Mouse (Mus musculus) layer of hippocampus, adult 2 months (tissue): ENCODE measurements at regions not wholly inside any gene's neighbourhood (a gene's known extent, or its start where the extent isn't known, plus 50 kb on each side); places are given as distances from the start of the nearest gene placed in this dataset.
"Not testable (repeated sequence)": the region's sequence is repeated elsewhere in the genome, so short reads cannot be mapped to it uniquely, and the experiment has no call there.

Experiments used
- DNase-seq, 2 experiments: peaks; one replicate each; pipeline ENCODE4 v3.0.0; 2022; ENCODE audit warnings: low spot score in 2 of 2
- H3K27ac ChIP-seq: fragments of 200-600 bp; 2 replicates; pipeline ENCODE4 v1.8.1; 2022
- H3K4me3 ChIP-seq: fragments of 200-600 bp; 2 replicates; pipeline ENCODE4 v1.8.1; 2022; ENCODE audit warnings: mild to moderate bottlenecking
- CTCF ChIP-seq: fragments of 200-600 bp; conservative IDR thresholded peaks from 2 replicates; pipeline ENCODE4 v1.8.1; 2022; ENCODE audit warnings: antibody characterized with exemption, mild to moderate bottlenecking, moderate library complexity

DNA sequence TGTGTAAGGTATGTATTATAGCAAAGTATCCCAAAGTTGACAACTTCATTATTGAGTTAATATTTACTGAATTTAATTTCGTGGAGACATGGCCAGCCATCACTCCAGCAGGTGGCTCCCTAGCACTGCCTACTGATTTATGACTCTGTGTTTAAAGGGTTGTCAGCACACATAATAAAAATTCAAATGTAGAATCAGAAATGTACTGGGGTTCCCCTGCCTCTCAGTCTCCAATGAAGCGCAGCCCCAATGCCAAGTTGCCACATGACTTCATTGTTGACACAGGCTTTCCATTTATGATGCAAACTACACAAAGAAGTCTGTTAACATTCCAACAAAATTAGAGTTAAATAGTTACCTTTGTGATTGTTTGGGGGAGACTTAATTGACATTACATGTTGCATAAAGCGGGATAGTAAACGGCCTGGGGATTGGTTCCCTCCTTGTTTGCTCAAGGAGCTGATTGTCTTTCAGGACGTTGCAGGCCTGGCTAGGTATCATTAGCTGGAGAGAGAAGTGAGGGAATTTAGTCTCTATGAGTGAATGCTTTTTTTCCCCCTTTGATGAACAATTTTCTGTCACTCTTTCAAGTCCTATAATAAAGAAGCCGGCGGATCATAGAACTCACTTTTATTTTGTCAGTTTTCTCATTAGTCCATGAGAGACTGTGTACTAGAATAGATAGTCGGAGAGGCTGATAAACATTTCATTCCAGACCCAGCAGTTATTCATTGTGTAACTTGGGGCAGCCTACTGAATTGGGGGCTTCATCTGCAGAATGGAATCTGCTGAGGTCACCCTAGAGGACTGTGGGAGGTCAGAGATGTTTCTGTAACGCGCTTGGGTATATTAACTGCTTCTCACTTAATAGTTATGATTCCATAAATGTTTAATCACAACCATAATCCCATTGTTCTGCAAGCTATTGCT is 287.9 kb downstream of the Kif2b start:
- DNase-seq: peak; percentile 34 to 70
- Histone ChIP-seq H3K27ac (no peak overlapping the region), H3K4me3 (no peak overlapping the region)
- peak; percentile 84 for TF ChIP-seq CTCF

DNA sequence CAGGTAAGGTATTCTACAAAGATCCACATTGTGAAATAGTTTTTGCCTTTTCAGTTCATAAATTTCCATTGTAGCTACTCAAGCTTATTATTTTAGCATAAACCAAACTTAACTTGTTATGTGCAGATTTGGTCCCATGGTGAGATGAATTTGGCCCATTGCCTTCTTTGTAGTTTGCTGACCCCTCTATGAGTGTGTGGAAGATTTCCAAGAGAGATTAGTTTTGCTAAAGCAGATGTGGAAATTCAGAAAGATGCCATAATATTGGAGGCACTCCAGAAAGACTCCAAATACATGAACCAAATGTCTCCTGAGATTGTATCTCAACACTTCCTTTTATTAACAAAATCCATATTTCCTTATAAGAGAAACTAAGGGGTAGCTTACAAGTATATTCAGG is 291.0 kb downstream of the Kif2b start:
- DNase-seq: no peak

GRCm38 (mm10) chr11:91262216-91262615 is 315.1 kb downstream of the Kif2b start:
- Histone ChIP-seq H3K4me3 (no peak overlapping the region), H3K27ac (no peak overlapping the region)
- no peak for DNase-seq
- TF ChIP-seq CTCF: no peak

More for the DNA sequence above, 291.0 kb downstream of the Kif2b start:
- no peak for TF ChIP-seq CTCF
- H3K4me3 ChIP-seq: no peak overlapping the region
- no peak overlapping the region for H3K27ac ChIP-seq

DNA sequence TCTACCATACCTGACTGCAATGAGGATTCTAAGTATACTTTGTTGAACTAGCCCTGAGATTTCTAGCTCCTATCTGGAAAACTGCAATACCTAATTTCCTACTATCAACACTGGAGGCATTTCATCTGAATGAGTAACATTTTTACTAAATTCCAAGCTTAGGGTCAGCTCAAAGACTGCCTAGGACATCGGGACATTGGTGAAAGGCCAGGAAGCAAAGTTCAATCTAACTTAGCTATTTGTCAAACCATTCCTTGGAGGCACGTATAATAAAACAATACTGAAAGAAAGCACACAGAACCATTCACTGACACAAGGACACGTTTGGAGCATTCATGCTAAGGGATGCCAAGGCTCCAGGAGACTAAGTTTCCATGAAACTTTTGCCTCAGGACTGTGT is 335.3 kb downstream of the Kif2b start:
- not testable (repeated sequence) for DNase-seq, H3K27ac ChIP-seq, H3K4me3 ChIP-seq

DNA sequence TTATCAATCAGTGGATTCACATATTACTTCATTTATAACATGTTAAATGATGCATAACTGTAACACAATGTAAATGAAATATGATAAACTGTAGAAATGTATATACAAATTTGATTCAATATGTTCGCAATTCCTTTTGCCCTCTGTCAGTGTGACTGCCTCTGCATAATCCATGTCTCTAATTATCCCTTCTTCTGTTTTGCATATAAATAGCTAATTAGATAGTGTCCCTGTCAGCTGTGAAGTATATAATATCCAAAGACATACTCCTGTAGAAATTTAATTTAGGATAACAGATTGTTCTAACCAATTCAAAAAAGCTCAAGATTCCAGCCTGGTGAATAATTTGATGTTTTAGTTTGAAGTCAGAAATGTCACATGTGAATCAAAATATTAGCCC is 361.2 kb downstream of the Kif2b start:
- H3K4me3 ChIP-seq: no peak overlapping the region
- no peak for TF ChIP-seq CTCF
- H3K27ac ChIP-seq: no peak overlapping the region
- no peak for DNase-seq

DNA sequence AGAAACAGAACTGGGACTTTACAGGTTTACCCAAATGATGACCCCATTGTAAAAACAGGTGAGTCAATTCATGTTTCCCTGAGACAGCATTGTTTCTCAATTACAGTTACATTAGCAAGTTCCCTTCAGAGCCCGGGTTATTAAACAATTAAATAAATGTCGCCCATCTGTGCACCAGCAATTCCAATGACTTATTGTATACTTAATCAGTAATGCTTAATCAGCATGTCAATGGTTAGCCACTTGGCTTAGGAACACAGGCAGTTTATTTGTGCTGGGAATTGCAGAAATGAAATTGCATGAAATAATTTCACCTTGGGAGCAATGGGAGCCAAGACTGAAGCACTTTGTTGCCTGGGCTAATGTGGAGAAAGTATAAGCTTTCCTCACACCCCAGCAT is 364.3 kb downstream of the Kif2b start:
- no peak for DNase-seq
- no peak for TF ChIP-seq CTCF
- no peak overlapping the region for H3K4me3 ChIP-seq

GRCm38 (mm10) chr11:91206470-91206869 is 370.9 kb downstream of the Kif2b start:
- Histone ChIP-seq H3K4me3 (no peak overlapping the region), H3K27ac (no peak overlapping the region)
- no peak for DNase-seq
- no peak for TF ChIP-seq CTCF

More for the DNA sequence above, 364.3 kb downstream of the Kif2b start:
- no peak overlapping the region for H3K27ac ChIP-seq

- Histone ChIP-seq H3K27ac (no peak overlapping the region), H3K4me3 (no peak overlapping the region)
- DNase-seq: no peak
- no peak for TF ChIP-seq CTCF
Observed at GRCm38 (mm10) chr11:91204416-91204815, 372.9 kb downstream of the Kif2b start.

DNA sequence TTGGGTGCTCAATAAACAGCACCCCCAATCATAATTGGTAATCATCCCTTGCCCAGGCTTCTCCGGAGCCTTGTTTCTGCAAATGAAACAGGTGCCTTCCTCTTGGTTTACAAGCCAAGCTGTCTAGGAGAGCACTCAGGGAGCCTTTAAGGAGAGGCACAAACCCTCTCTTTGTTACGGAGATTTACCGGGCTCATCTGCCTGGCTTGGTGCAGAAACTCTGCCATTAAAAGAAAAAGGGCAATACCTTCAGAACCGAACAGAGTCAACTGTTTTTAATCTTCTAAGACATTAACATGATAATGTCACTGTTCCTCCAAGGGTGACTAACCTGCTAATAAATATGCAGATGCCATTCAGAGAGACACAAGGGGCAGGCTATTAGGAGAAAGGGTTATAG is 380.5 kb downstream of the Kif2b start:
- DNase-seq: no peak
- Histone ChIP-seq H3K4me3 (no peak overlapping the region), H3K27ac (no peak overlapping the region)
- TF ChIP-seq CTCF: no peak

- no peak for TF ChIP-seq CTCF
- no peak overlapping the region for H3K4me3 ChIP-seq
- no peak for DNase-seq
Observed at GRCm38 (mm10) chr11:91196351-91196750, 381.0 kb downstream of the Kif2b start.

DNA sequence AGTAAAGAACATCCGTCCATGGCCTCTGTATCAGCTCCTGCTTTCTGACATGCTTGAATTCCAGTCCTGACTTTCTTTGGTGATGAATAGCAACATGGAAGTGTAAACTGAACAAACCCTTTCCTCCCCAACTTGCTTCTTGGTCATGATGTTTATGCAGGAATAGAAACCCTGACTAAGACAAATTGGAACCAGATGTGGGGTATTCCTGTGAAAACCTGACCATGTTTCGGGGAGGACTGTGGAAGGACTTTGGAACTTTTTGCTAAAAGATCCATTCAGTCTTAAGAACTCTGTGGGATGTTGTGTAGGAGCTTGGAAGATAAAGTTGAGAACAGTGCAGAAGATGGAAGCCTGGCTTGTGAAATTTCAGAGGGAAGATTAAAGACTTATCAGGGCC is 410.0 kb downstream of the Kif2b start:
- not testable (repeated sequence) for DNase-seq, H3K4me3 ChIP-seq, H3K27ac ChIP-seq

More at GRCm38 (mm10) chr11:91196351-91196750, 381.0 kb downstream of the Kif2b start:
- no peak overlapping the region for H3K27ac ChIP-seq

- no peak overlapping the region for H3K4me3 ChIP-seq
- DNase-seq: no peak
- no peak for TF ChIP-seq CTCF
- no peak overlapping the region for H3K27ac ChIP-seq
Observed at GRCm38 (mm10) chr11:91133753-91134270, 443.5 kb downstream of the Kif2b start.

DNA sequence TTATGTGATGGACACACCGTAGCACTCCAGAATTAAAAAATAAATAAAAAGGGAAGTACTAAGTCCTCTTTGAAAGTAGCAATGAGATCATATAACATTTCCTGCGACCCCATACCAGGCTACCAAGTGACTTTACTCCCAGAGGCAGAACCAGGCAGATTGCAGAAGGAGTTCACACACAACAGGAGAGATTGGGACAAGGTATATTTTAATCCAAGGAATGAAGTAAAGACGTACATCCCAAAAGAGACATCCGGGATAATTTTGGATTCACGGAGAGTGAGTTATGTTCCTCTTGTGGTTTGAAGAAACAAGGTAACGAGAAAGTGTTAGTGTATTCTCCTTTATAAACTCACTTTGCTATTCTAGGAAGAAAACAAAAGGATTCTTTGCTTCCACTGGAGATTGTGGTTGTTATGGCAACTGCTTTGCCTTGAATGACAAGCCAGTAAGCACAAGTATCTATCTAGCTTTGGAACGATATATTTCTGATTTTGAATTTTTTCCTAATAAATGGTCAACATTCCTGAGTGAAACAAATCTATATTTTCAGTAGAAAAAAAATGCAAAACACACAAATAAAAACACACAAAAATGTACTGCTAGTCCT is 444.5 kb downstream of the Kif2b start:
- Histone ChIP-seq H3K4me3 (no peak overlapping the region), H3K27ac (no peak overlapping the region)
- TF ChIP-seq CTCF: no peak
- DNase-seq: no peak
